In genomic region chr5:31071059-31071458, GRCm38 (mm10) we compare ENCODE assay signal across 25 mouse cellular contexts. TPM values are rescaled to one million over a fixed set of nuclear protein-coding genes. Genes with fewer than 3 reads are reported as not detected.
"Had no signal": no experiment of that assay in that cellular context is flagged by ENCODE, and none has a peak within 500 bp of the region (broad histone marks: within the 10 kb centered on the region; RNA-seq: fewer than 3 reads in every experiment).

No protein-coding gene starts in this region.

- DNase-seq: heart, postnatal 10 days; heart, postnatal 14 days; heart, postnatal 36 days; heart, postnatal 4 days; kidney, adult 11 months; kidney, adult 18-20 months; kidney, adult 2 months; kidney, adult 8-10 months; kidney, adult 9 months; kidney, postnatal 10 days; kidney, postnatal 14 days; kidney, postnatal 36 days; kidney, postnatal 4 days; layer of hippocampus, adult 9-11 months; layer of hippocampus, postnatal 36 days had no signal

RNA-seq across cellular contexts. Expression of gene Dnajc5g, which starts 35.0 kb away (rescaled TPM):
- total RNA-seq: heart, postnatal 10 days; heart, postnatal 14 days; heart, postnatal 25 days; heart, postnatal 36 days; heart, postnatal 4 days; hematopoietic stem cell, adult 5-6 weeks; hindbrain, postnatal 0 days; layer of hippocampus, adult 18-20 months; layer of hippocampus, adult 2 months; layer of hippocampus, adult 8-10 months; layer of hippocampus, postnatal 10 days; layer of hippocampus, postnatal 14 days; layer of hippocampus, postnatal 25 days; layer of hippocampus, postnatal 36 days; left cerebral cortex, adult 18-20 months had no signal

RNA-seq across cellular contexts. Expression of gene Slc30a3, which starts 37.0 kb away (rescaled TPM):
- total RNA-seq: heart, postnatal 25 days; heart, postnatal 36 days; hematopoietic stem cell, adult 5-6 weeks had no signal
